Mouse (Mus musculus): ENCODE measurements at regions not wholly inside any gene's neighbourhood (a gene's known extent, or its start where the extent isn't known, plus 50 kb on each side); places are given as distances from the start of the nearest gene placed in this dataset.

- TF ChIP-seq CTCF (IDR thresholded peaks at IDR 0.05): no peak
- TF ChIP-seq EP300 (IDR thresholded peaks at IDR 0.05): no peak
Measured at GRCm38 (mm10) chr3:19055961-19056360, 572.5 kb downstream of the 1700064H15Rik start.
